ENCODE assay signal across 10 mouse cellular contexts in the genomic region with DNA sequence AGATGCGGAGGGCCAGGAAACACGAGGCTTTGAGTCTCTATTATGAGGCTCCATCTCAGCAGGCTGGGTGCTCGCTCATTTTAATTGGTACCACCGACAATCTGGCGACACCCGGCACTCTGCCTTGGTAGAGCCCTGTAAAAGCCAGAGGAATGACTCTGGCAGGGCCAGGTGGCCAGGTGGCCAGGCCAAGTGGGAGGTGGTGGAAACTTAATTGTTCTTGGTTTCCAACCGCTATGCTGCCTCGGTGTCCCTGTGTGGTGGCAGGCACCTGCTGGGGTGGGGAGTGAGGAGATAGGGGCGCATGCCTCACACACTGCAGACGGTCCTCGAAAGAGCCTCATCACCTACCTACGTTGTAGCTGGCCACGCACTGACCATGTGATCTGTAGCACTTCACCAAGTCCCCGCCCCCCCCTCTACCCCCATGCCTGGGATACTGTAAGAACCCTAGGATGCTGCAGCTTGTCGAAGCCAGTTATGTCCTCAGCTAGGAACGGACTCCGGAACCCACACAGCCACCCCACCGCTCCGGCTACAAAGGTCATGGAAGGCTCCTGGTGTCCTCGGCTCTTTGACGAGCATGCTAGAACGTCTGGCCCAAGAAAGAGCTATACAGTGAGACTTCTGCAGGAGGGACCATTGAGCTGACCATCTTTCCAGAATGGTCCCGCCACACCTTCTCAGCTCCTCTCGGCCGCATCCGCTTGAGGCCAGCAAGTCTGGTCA. TPM values are rescaled to one million over a fixed set of nuclear protein-coding genes. Genes with fewer than 3 reads are reported as not detected.
A peak's percentile ranks its signal among the peaks of the same experiment; 100 is the strongest.
DNase-seq lines count a peak whose midpoint lies in the region; ATAC-seq lines count a peak whose summit lies in the region.
"Had no signal": no experiment of that assay in that cellular context is flagged by ENCODE, and none has a peak within 500 bp of the region (broad histone marks: within the 10 kb centered on the region; RNA-seq: fewer than 3 reads in every experiment).

No protein-coding gene starts in this region.

- peak overlapping the region; percentile 28; the same call in 1 of the 2 replicates for H3K9ac ChIP-seq in kidney, embryonic 14.5 days (ENCODE audit: low read depth, low read length)
- H3K9ac ChIP-seq in intestine, embryonic 15.5 days = 0 out of 2 replicates have a peak overlapping the region, but pooled peaks have one; percentile 2
- peak overlapping the region; percentile 31; the same call in 1 of the 2 replicates for H3K9ac ChIP-seq in neural tube, embryonic 13.5 days

- no peak overlapping the region for H3K4me3 ChIP-seq in kidney, embryonic 14.5 days (ENCODE audit: low read length)
- H3K4me3 ChIP-seq in intestine, embryonic 15.5 days (replicated peaks) = no peak overlapping the region
- H3K4me3 ChIP-seq in neural tube, embryonic 13.5 days = no peak overlapping the region

- no peak for DNase-seq in kidney, postnatal 14 days
- peak; percentile 54 to 59 for DNase-seq in cerebellum, postnatal 36 days
- no peak for DNase-seq in adrenal gland, adult (ENCODE audit: inconsistent age in 2 of 2, low spot score in 1 of 2)
- no peak for DNase-seq in lung, postnatal 10 days
- DNase-seq in left cerebral cortex, adult 8-10 months (ENCODE audit: low spot score in 2 of 2) = no peak

- peak overlapping the region; percentile 93; the same call in 1 of the 2 replicates for H3K27ac ChIP-seq in kidney, embryonic 14.5 days (ENCODE audit: low read depth, low read length)
- H3K27ac ChIP-seq in intestine, embryonic 15.5 days = 0 out of 2 replicates have a peak overlapping the region, but pooled peaks have one; percentile 79
- H3K27ac ChIP-seq in neural tube, embryonic 13.5 days (replicated peaks) = peak overlapping the region; percentile 85

- no peaks in the 10 kb centered on the region for H3K9me3 ChIP-seq in kidney, embryonic 14.5 days (ENCODE audit: control insufficient read depth, low read length)
- no peaks in the 10 kb centered on the region for H3K9me3 ChIP-seq in intestine, embryonic 15.5 days
- H3K9me3 ChIP-seq in neural tube, embryonic 13.5 days = no peaks in the 10 kb centered on the region

- peaks cover 32% of the 10 kb centered on the region for H3K4me1 ChIP-seq in kidney, embryonic 14.5 days (ENCODE audit: control insufficient read depth, insufficient read depth, low read length)
- H3K4me1 ChIP-seq in intestine, embryonic 15.5 days (replicated peaks) = peaks cover 46% of the 10 kb centered on the region
- H3K4me1 ChIP-seq in neural tube, embryonic 13.5 days (replicated peaks) = peaks cover 72% of the 10 kb centered on the region

- 0 out of 2 replicates have a peak, but pooled peaks have one; percentile 8 for ATAC-seq in kidney, embryonic 14.5 days (ENCODE audit: low FRiP score, low TSS enrichment)
- no peak for ATAC-seq in intestine, embryonic 15.5 days
- peak; percentile 60 for ATAC-seq in neural tube, embryonic 13.5 days (ENCODE audit: low read depth)

- peak overlapping the region; percentile 15; the same call in 1 of the 2 replicates for H3K4me2 ChIP-seq in kidney, embryonic 14.5 days (replicated peaks; ENCODE audit: low read depth, low read length)
- H3K4me2 ChIP-seq in intestine, embryonic 15.5 days (replicated peaks) = peak overlapping the region; percentile 18; the same call in 1 of the 2 replicates
- H3K4me2 ChIP-seq in neural tube, embryonic 13.5 days = peak overlapping the region; percentile 15

- H3K27me3 ChIP-seq in kidney, embryonic 14.5 days (ENCODE audit: control insufficient read depth, insufficient read depth, low read length) = no peaks in the 10 kb centered on the region
- no peaks in the 10 kb centered on the region for H3K27me3 ChIP-seq in intestine, embryonic 15.5 days (replicated peaks)
- no peaks in the 10 kb centered on the region for H3K27me3 ChIP-seq in neural tube, embryonic 13.5 days

- 72% methylated on average over 26 of the region's 26 CpGs for WGBS in kidney, embryonic 14.5 days
- 88% methylated on average over 26 of the region's 26 CpGs for WGBS in intestine, embryonic 15.5 days
- 67% methylated on average over 26 of the region's 26 CpGs for WGBS in neural tube, embryonic 13.5 days

- peaks cover 23% of the 10 kb centered on the region; the same call in 1 of the 2 replicates for H3K36me3 ChIP-seq in kidney, embryonic 14.5 days (ENCODE audit: control insufficient read depth, insufficient read depth, low read length)
- H3K36me3 ChIP-seq in intestine, embryonic 15.5 days = peaks cover 14% of the 10 kb centered on the region
- H3K36me3 ChIP-seq in neural tube, embryonic 13.5 days = peaks cover 32% of the 10 kb centered on the region

RNA-seq across cellular contexts. Expression of a gene that starts 8.4 kb away (rescaled TPM):
- 33.8 and 37.3 TPM in 2 replicates for polyA plus RNA-seq in kidney, embryonic 14.5 days (2014; fragmentation: Nextera tagmentation; extraction: Ambion mirVana)
- 25.3 and 26.8 TPM in 2 replicates for polyA plus RNA-seq in intestine, embryonic 15.5 days (2015; fragmentation: Nextera tagmentation; extraction: Ambion mirVana)
- polyA plus RNA-seq in neural tube, embryonic 13.5 days (2015; fragmentation: Nextera tagmentation; extraction: Ambion mirVana) = 22.4 and 22.5 TPM in 2 replicates
- total RNA-seq in left cerebral cortex, adult 8-10 months (2022) = 10 to 100 TPM; 32.5 to 41.9 (median 34.2) TPM

RNA-seq across cellular contexts. Expression of a gene that starts 8.8 kb away (rescaled TPM):
- 0.57 and 1.4 TPM in 2 replicates for polyA plus RNA-seq in kidney, embryonic 14.5 days (2014; fragmentation: Nextera tagmentation; extraction: Ambion mirVana)
- 0.28 and 0.40 TPM in 2 replicates for polyA plus RNA-seq in intestine, embryonic 15.5 days (2015; fragmentation: Nextera tagmentation; extraction: Ambion mirVana)
- 0.94 and 1.0 TPM in 2 replicates for polyA plus RNA-seq in neural tube, embryonic 13.5 days (2015; fragmentation: Nextera tagmentation; extraction: Ambion mirVana)
- total RNA-seq in left cerebral cortex, adult 8-10 months (2022) = 1 to 10 TPM in 3 of 4 experiments, under 1 TPM in 1; 0.78 to 1.3 (median 1.3) TPM

RNA-seq across cellular contexts. Expression of a gene that starts 32.3 kb away (rescaled TPM):
- 10.4 and 11.1 TPM in 2 replicates for polyA plus RNA-seq in kidney, embryonic 14.5 days (2014; fragmentation: Nextera tagmentation; extraction: Ambion mirVana)
- 10.6 and 11.4 TPM in 2 replicates for polyA plus RNA-seq in intestine, embryonic 15.5 days (2015; fragmentation: Nextera tagmentation; extraction: Ambion mirVana)
- 19.9 and 25.1 TPM in 2 replicates for polyA plus RNA-seq in neural tube, embryonic 13.5 days (2015; fragmentation: Nextera tagmentation; extraction: Ambion mirVana)
- 10 to 100 TPM; 25.1 to 30.2 (median 28.8) TPM for total RNA-seq in left cerebral cortex, adult 8-10 months (2022)

RNA-seq across cellular contexts. Expression of a gene that starts 32.5 kb away (rescaled TPM):
- polyA plus RNA-seq in kidney, embryonic 14.5 days (2014; fragmentation: Nextera tagmentation; extraction: Ambion mirVana) = 22.3 and 37.7 TPM in 2 replicates
- polyA plus RNA-seq in intestine, embryonic 15.5 days (2015; fragmentation: Nextera tagmentation; extraction: Ambion mirVana) = 47.5 and 49.3 TPM in 2 replicates
- polyA plus RNA-seq in neural tube, embryonic 13.5 days (2015; fragmentation: Nextera tagmentation; extraction: Ambion mirVana) = 44.6 and 45.7 TPM in 2 replicates
- 10 to 100 TPM; 32.4 to 36.9 (median 35.7) TPM for total RNA-seq in left cerebral cortex, adult 8-10 months (2022)

RNA-seq across cellular contexts. Expression of a gene that starts 54.0 kb away (rescaled TPM):
- not detected in 2 replicates for polyA plus RNA-seq in kidney, embryonic 14.5 days (2014; fragmentation: Nextera tagmentation; extraction: Ambion mirVana)
- not detected in 2 replicates for polyA plus RNA-seq in intestine, embryonic 15.5 days (2015; fragmentation: Nextera tagmentation; extraction: Ambion mirVana)
- not detected in 2 replicates for polyA plus RNA-seq in neural tube, embryonic 13.5 days (2015; fragmentation: Nextera tagmentation; extraction: Ambion mirVana)
- under 1 TPM in 2 of 4 experiments, not detected in 2; 0.55 to 0.58 TPM for total RNA-seq in left cerebral cortex, adult 8-10 months (2022)
- total RNA-seq: MEL had no signal
- polyA plus RNA-seq: heart, embryonic 14.5 days had no signal

Comparison
In these comparisons a context has a peak if more than half of its experiments do, and no peak if none do; other contexts are left out.
1. DNase-seq: peak in cerebellum, postnatal 36 days (2 of 2); none in kidney, postnatal 14 days (single experiment), adrenal gland, adult (0 of 2), lung, postnatal 10 days (single experiment) and left cerebral cortex, adult 8-10 months (0 of 2).
2. Peak in every context shown above with its lines, with median percentiles within 50 percentile points of each other: H3K27ac ChIP-seq, H3K4me2 ChIP-seq and H3K9ac ChIP-seq.